27 mouse cellular contexts compared by ENCODE assay signal in the genomic region with DNA sequence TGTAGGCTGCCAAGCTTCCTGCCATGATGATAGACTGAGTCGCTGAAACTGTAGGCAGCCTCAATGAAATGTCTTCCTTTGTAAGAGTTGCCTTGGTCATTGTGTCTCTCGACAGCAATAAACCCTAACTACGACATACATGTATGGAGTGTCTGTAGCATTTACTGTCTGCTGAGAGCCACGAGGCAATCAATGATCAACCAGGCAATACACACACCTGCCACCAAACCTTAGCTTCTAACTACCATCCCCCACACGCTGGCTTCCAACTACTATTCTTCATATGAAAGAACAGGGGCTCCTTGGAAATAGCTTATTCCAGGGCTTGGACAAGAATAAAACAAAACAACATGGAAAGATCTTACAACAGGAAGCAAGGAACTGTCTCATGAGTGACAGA. TPM values are rescaled to one million over a fixed set of nuclear protein-coding genes. Genes with fewer than 3 reads are reported as not detected.
DNase-seq lines count a peak whose midpoint lies in the region; ATAC-seq and TF ChIP-seq lines count a peak whose summit lies in the region.
"Had no signal": no experiment of that assay in that cellular context is flagged by ENCODE, and none has a peak within 500 bp of the region (broad histone marks: within the 10 kb centered on the region; RNA-seq: fewer than 3 reads in every experiment).

No protein-coding gene starts in this region.

- H3K4me3 ChIP-seq in intestine, embryonic 15.5 days (replicated peaks), result no peak overlapping the region
- no peak overlapping the region for H3K4me3 ChIP-seq in intestine, postnatal 0 days (ENCODE audit: low read depth, low read length)
- H3K4me3 ChIP-seq in olfactory bulb, adult 2 months (ENCODE audit: insufficient read depth, low read depth, low read length), result no peak overlapping the region
- H3K4me3 ChIP-seq: embryonic facial prominence, embryonic 12.5 days; forebrain, embryonic 15.5 days; hindbrain, embryonic 13.5 days; limb, embryonic 12.5 days had no signal

- H3K27ac ChIP-seq in intestine, embryonic 15.5 days, result no peak overlapping the region
- peak overlapping the region; percentile 80 for H3K27ac ChIP-seq in intestine, postnatal 0 days (ENCODE audit: low read depth, low read length)
- H3K27ac ChIP-seq in olfactory bulb, adult 2 months (ENCODE audit: insufficient read depth, low read depth, low read length), result peak overlapping the region; percentile 94
- H3K27ac ChIP-seq: embryonic facial prominence, embryonic 12.5 days; forebrain, embryonic 15.5 days; limb, embryonic 12.5 days; liver, embryonic 14.5 days had no signal

- peaks cover 23% of the 10 kb centered on the region for H3K4me1 ChIP-seq in intestine, embryonic 15.5 days (replicated peaks)
- peaks cover 4% of the 10 kb centered on the region; the same call in 1 of the 2 replicates for H3K4me1 ChIP-seq in intestine, postnatal 0 days (replicated peaks; ENCODE audit: control insufficient read depth, insufficient read depth, low read length)
- peaks cover 14% of the 10 kb centered on the region for H3K4me1 ChIP-seq in olfactory bulb, adult 2 months (ENCODE audit: control insufficient read depth, insufficient read depth, low read length)

- no peak for TF ChIP-seq POLR2A in olfactory bulb, adult 2 months (IDR thresholded peaks at IDR 0.05; ENCODE audit: insufficient read depth, low read depth, low read length)

- H3K36me3 ChIP-seq in intestine, embryonic 15.5 days, result no peaks in the 10 kb centered on the region
- H3K36me3 ChIP-seq in intestine, postnatal 0 days (ENCODE audit: control insufficient read depth, insufficient read depth), result no peaks in the 10 kb centered on the region
- H3K36me3 ChIP-seq: embryonic facial prominence, embryonic 12.5 days; forebrain, embryonic 15.5 days; hindbrain, embryonic 13.5 days; limb, embryonic 12.5 days had no signal

- no peak overlapping the region for H3K9ac ChIP-seq in intestine, embryonic 15.5 days
- no peak overlapping the region for H3K9ac ChIP-seq in intestine, postnatal 0 days (ENCODE audit: low read depth, low read length)
- H3K9ac ChIP-seq: embryonic facial prominence, embryonic 12.5 days; forebrain, embryonic 15.5 days; hindbrain, embryonic 13.5 days; limb, embryonic 12.5 days; liver, embryonic 14.5 days had no signal

- H3K27me3 ChIP-seq in intestine, embryonic 15.5 days (replicated peaks), result no peaks in the 10 kb centered on the region
- H3K27me3 ChIP-seq in intestine, postnatal 0 days (replicated peaks; ENCODE audit: control insufficient read depth, insufficient read depth, low read length), result no peaks in the 10 kb centered on the region
- H3K27me3 ChIP-seq: embryonic facial prominence, embryonic 12.5 days; forebrain, embryonic 15.5 days; hindbrain, embryonic 13.5 days; limb, embryonic 12.5 days had no signal

- 0 out of 2 replicates have a peak, but pooled peaks have one; percentile 6 for TF ChIP-seq CTCF in intestine, postnatal 0 days (IDR thresholded peaks at IDR 0.05; ENCODE audit: low read depth)
- TF ChIP-seq CTCF in olfactory bulb, adult 2 months (IDR thresholded peaks at IDR 0.05; ENCODE audit: insufficient read depth, low read depth, low read length), result no peak

- WGBS in intestine, embryonic 15.5 days, result 70% methylated on average over 5 of the region's 5 CpGs
- WGBS in intestine, postnatal 0 days, result 40% methylated on average over 5 of the region's 5 CpGs
- 81% methylated on average over 5 of the region's 5 CpGs for WGBS in olfactory bulb, adult 2 months

- H3K9me3 ChIP-seq in intestine, embryonic 15.5 days, result no peaks in the 10 kb centered on the region
- no peaks in the 10 kb centered on the region for H3K9me3 ChIP-seq in intestine, postnatal 0 days (ENCODE audit: control insufficient read depth)
- H3K9me3 ChIP-seq: embryonic facial prominence, embryonic 12.5 days; forebrain, embryonic 15.5 days; hindbrain, embryonic 13.5 days; limb, embryonic 12.5 days had no signal

- ATAC-seq in intestine, embryonic 15.5 days, result peak; percentile 72; the same call in 1 of the 2 replicates
- ATAC-seq in intestine, postnatal 0 days, result peak; percentile 81
- ATAC-seq: CD4-positive, CD25-positive, alpha-beta regulatory T cell, adult 4 months; forebrain, embryonic 15.5 days; inflammation-experienced regulatory T-cells, adult 6 months; midbrain, embryonic 16.5 days had no signal

- peak; percentile 56 for DNase-seq in kidney, adult 9 months
- DNase-seq in kidney, adult 11 months, result no peak
- DNase-seq in spleen, postnatal 36 days (ENCODE audit: low spot score in 2 of 2), result no peak
- DNase-seq in right cerebral cortex, postnatal 10 days (ENCODE audit: low spot score in 2 of 2), result no peak
- DNase-seq: adrenal gland, postnatal 25 days; cerebellum, adult 11-12 months; cerebellum, adult 9-11 months; embryo, embryonic 11 days; gastrocnemius, postnatal 36 days; heart, adult 18-20 months; heart, postnatal 36 days; layer of hippocampus, adult 9-11 months; lung, postnatal 36 days; right cerebral cortex, adult 18-20 months; right cerebral cortex, postnatal 4 days had no signal

- no peak overlapping the region for H3K4me2 ChIP-seq in intestine, embryonic 15.5 days (replicated peaks)
- H3K4me2 ChIP-seq in intestine, postnatal 0 days (replicated peaks; ENCODE audit: low read depth), result peak overlapping the region; percentile 41
- H3K4me2 ChIP-seq: embryonic facial prominence, embryonic 12.5 days; forebrain, embryonic 15.5 days; hindbrain, embryonic 13.5 days; limb, embryonic 12.5 days; midbrain, embryonic 11.5 days had no signal

RNA-seq across cellular contexts. Expression of a gene that starts 42.5 kb away (rescaled TPM):
- polyA plus RNA-seq in intestine, embryonic 15.5 days (2015; fragmentation: Nextera tagmentation; extraction: Ambion mirVana), result 42.6 and 44.8 TPM in 2 replicates
- 16.8 and 20.3 TPM in 2 replicates for polyA plus RNA-seq in intestine, postnatal 0 days (2015; fragmentation: Nextera tagmentation; extraction: Ambion mirVana)
- polyA plus RNA-seq in olfactory bulb, adult 2 months (2012; ENCODE audit: insufficient read depth, insufficient read length, low replicate concordance, missing spikeins), result 46.1 TPM in 1 of 2 replicates, not detected in the other
- polyA plus RNA-seq: CD4-positive, CD25-positive, alpha-beta regulatory T cell, adult 4 months; inflammation-experienced regulatory T-cells, adult 6 months had no signal
